Mouse (Mus musculus) ovary, postnatal 14 days (tissue): ENCODE results near the gene Tubgcp6.

ENCODE experiments used
- DNase-seq: peaks from one replicate; pipeline ENCODE4 v3.0.0; 2022; ENCODE audit warnings: low spot score

The Tubgcp6 gene

GRCm38 (mm10) chr15:89102646-89103045 lies 20.3 kb downstream of the Tubgcp6 start:
- DNase-seq: no peak

GRCm38 (mm10) chr15:89100823-89101222 lies 22.1 kb downstream of the Tubgcp6 start:
- no peak for DNase-seq

GRCm38 (mm10) chr15:89098616-89099015 lies 24.3 kb downstream of the Tubgcp6 start:
- DNase-seq: no peak

- DNase-seq: no peak
These were observed 25.5 kb downstream of the Tubgcp6 start for GRCm38 (mm10) chr15:89097450-89097849.

- DNase-seq: no peak
These were observed 30.7 kb downstream of the Tubgcp6 start for GRCm38 (mm10) chr15:89092181-89092580.

- no peak for DNase-seq
These were observed 32.2 kb downstream of the Tubgcp6 start for GRCm38 (mm10) chr15:89090662-89091061.

- no peak for DNase-seq
These were observed 33.5 kb downstream of the Tubgcp6 start for GRCm38 (mm10) chr15:89089248-89090051.

GRCm38 (mm10) chr15:89088607-89089247 lies 34.2 kb downstream of the Tubgcp6 start, which contains the start of gene Selenoo:
Gene Selenoo (plus strand): TSS chr15:89089084.
- peak; percentile 82 for DNase-seq

GRCm38 (mm10) chr15:89084826-89085225 lies 38.1 kb downstream of the Tubgcp6 start:
- DNase-seq: no peak

- DNase-seq: no peak
These were observed 39.0 kb downstream of the Tubgcp6 start for GRCm38 (mm10) chr15:89083906-89084305.

- no peak for DNase-seq
These were observed 44.6 kb downstream of the Tubgcp6 start for GRCm38 (mm10) chr15:89078208-89078836.

GRCm38 (mm10) chr15:89076156-89076731 lies 46.7 kb downstream of the Tubgcp6 start:
- DNase-seq: peak; percentile 32

GRCm38 (mm10) chr15:89075478-89076147 lies 47.3 kb downstream of the Tubgcp6 start:
- peak; percentile 76 for DNase-seq

GRCm38 (mm10) chr15:89074613-89075477 lies 48.1 kb downstream of the Tubgcp6 start, which contains the start of gene Trabd:
Gene Trabd (plus strand): TSS chr15:89075124.
- DNase-seq: no peak

- DNase-seq: no peak
These were observed 48.8 kb downstream of the Tubgcp6 start for GRCm38 (mm10) chr15:89073993-89074603.

GRCm38 (mm10) chr15:89070606-89071005 lies 52.3 kb downstream of the Tubgcp6 start:
- DNase-seq: no peak

- no peak for DNase-seq
These were observed 53.5 kb downstream of the Tubgcp6 start for GRCm38 (mm10) chr15:89069336-89069840.

- DNase-seq: no peak
These were observed 54.7 kb downstream of the Tubgcp6 start for GRCm38 (mm10) chr15:89068226-89068625.

- DNase-seq: no peak
These were observed 55.3 kb downstream of the Tubgcp6 start for GRCm38 (mm10) chr15:89067609-89068008.

GRCm38 (mm10) chr15:89064891-89065290 lies 58.0 kb downstream of the Tubgcp6 start:
- DNase-seq: no peak
